In the genomic region with DNA sequence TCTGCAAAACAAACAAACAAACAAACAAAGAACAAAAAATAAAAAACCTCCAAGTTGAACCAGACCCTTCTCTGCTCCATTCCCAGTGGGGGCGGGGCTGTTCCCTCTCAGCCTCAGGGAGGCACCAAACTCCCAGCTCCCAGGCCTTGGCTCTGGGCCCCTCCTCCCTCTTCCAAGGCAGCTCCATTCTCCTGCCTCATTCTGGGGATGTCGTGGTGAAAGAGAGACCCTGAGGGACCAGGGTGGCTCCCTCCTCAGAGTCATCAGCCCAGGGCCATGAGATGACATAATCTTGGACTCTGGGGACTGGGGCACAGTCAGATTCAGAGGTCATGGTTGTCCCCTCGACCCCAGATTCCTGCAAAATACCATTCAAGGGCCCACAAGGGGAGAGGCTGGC, we compare ENCODE assay signal across 12 mouse cellular contexts. TPM values are rescaled to one million over a fixed set of nuclear protein-coding genes. Genes with fewer than 3 reads are reported as not detected.
DNase-seq lines count a peak whose midpoint lies in the region; ATAC-seq and TF ChIP-seq lines count a peak whose summit lies in the region.
"Had no signal": no experiment of that assay in that cellular context is flagged by ENCODE, and none has a peak within 500 bp of the region (broad histone marks: within the 10 kb centered on the region; RNA-seq: fewer than 3 reads in every experiment).

No protein-coding gene starts in this region.

- 0 out of 2 replicates have a peak overlapping the region, but pooled peaks have one; percentile 1 for H3K27ac ChIP-seq in heart, postnatal 0 days (ENCODE audit: low read depth)
- no peak overlapping the region for H3K27ac ChIP-seq in stomach, embryonic 16.5 days (ENCODE audit: low read length)
- no peak overlapping the region for H3K27ac ChIP-seq in stomach, postnatal 0 days (replicated peaks)
- 0 out of 2 replicates have a peak overlapping the region, but pooled peaks have one; percentile 5 for H3K27ac ChIP-seq in liver, postnatal 0 days (ENCODE audit: low read depth)
- H3K27ac ChIP-seq: stomach, embryonic 15.5 days had no signal

- no peak overlapping the region for H3K4me3 ChIP-seq in heart, postnatal 0 days (ENCODE audit: low read depth, low read length)
- no peak overlapping the region for H3K4me3 ChIP-seq in stomach, embryonic 16.5 days (replicated peaks; ENCODE audit: low read length)
- H3K4me3 ChIP-seq in stomach, postnatal 0 days (ENCODE audit: low read depth, low read length), result no peak overlapping the region
- H3K4me3 ChIP-seq in liver, postnatal 0 days (ENCODE audit: low read depth, low read length), result no peak overlapping the region
- H3K4me3 ChIP-seq: hindbrain, embryonic 10.5 days; stomach, embryonic 15.5 days had no signal

- no peak for TF ChIP-seq CTCF in heart, postnatal 0 days (IDR thresholded peaks at IDR 0.05; ENCODE audit: low read depth)
- TF ChIP-seq CTCF in stomach, postnatal 0 days (IDR thresholded peaks at IDR 0.05; ENCODE audit: low read depth), result no peak
- TF ChIP-seq CTCF in liver, postnatal 0 days (IDR thresholded peaks at IDR 0.05; ENCODE audit: low read depth), result no peak

- H3K36me3 ChIP-seq in heart, postnatal 0 days (replicated peaks; ENCODE audit: control insufficient read depth, insufficient read depth, low read length), result no peaks in the 10 kb centered on the region
- no peaks in the 10 kb centered on the region for H3K36me3 ChIP-seq in stomach, embryonic 16.5 days (ENCODE audit: control insufficient read depth, insufficient read depth, low read length)
- H3K36me3 ChIP-seq in stomach, postnatal 0 days (ENCODE audit: control insufficient read depth, insufficient read depth, low read length), result no peaks in the 10 kb centered on the region
- H3K36me3 ChIP-seq in liver, postnatal 0 days (replicated peaks; ENCODE audit: insufficient read depth, low read length), result no peaks in the 10 kb centered on the region
- H3K36me3 ChIP-seq: hindbrain, embryonic 10.5 days; stomach, embryonic 15.5 days had no signal

- H3K27me3 ChIP-seq in heart, postnatal 0 days (ENCODE audit: control insufficient read depth, insufficient read depth, low read length), result no peaks in the 10 kb centered on the region
- no peaks in the 10 kb centered on the region for H3K27me3 ChIP-seq in stomach, embryonic 16.5 days (ENCODE audit: control insufficient read depth, insufficient read depth, low read length)
- H3K27me3 ChIP-seq in stomach, postnatal 0 days (ENCODE audit: control insufficient read depth, insufficient read depth, low read length), result no peaks in the 10 kb centered on the region
- peaks cover 2% of the 10 kb centered on the region; the same call in 1 of the 2 replicates for H3K27me3 ChIP-seq in liver, postnatal 0 days (ENCODE audit: insufficient read depth, low read length)
- H3K27me3 ChIP-seq: stomach, embryonic 15.5 days had no signal

- no peak overlapping the region for H3K9ac ChIP-seq in heart, postnatal 0 days (replicated peaks; ENCODE audit: low read depth, low read length)
- 0 out of 2 replicates have a peak overlapping the region, but pooled peaks have one; percentile 8 for H3K9ac ChIP-seq in stomach, embryonic 16.5 days (ENCODE audit: low read length)
- no peak overlapping the region for H3K9ac ChIP-seq in stomach, postnatal 0 days (ENCODE audit: low read length)
- no peak overlapping the region for H3K9ac ChIP-seq in liver, postnatal 0 days (replicated peaks)
- H3K9ac ChIP-seq: stomach, embryonic 15.5 days had no signal

- no peaks in the 10 kb centered on the region for H3K9me3 ChIP-seq in heart, postnatal 0 days (replicated peaks; ENCODE audit: control insufficient read depth, low read length)
- H3K9me3 ChIP-seq in stomach, embryonic 16.5 days (replicated peaks; ENCODE audit: control insufficient read depth, low read length), result no peaks in the 10 kb centered on the region
- no peaks in the 10 kb centered on the region for H3K9me3 ChIP-seq in stomach, postnatal 0 days (ENCODE audit: control insufficient read depth, low read length)
- no peaks in the 10 kb centered on the region for H3K9me3 ChIP-seq in liver, postnatal 0 days (ENCODE audit: low read length)
- H3K9me3 ChIP-seq: hindbrain, embryonic 10.5 days; stomach, embryonic 15.5 days had no signal

- 19% methylated on average over 3 of the region's 3 CpGs for WGBS in heart, postnatal 0 days
- 36% methylated on average over 3 of the region's 3 CpGs for WGBS in stomach, embryonic 16.5 days
- WGBS in stomach, postnatal 0 days, result 27% methylated on average over 3 of the region's 3 CpGs
- 42% methylated on average over 3 of the region's 3 CpGs for WGBS in liver, postnatal 0 days (ENCODE audit: insufficient replicate concordance)

- H3K4me2 ChIP-seq in heart, postnatal 0 days (ENCODE audit: low read depth, low read length), result no peak overlapping the region
- H3K4me2 ChIP-seq in stomach, embryonic 16.5 days (ENCODE audit: low read depth, low read length), result no peak overlapping the region
- H3K4me2 ChIP-seq in stomach, postnatal 0 days (replicated peaks; ENCODE audit: low read depth), result no peak overlapping the region
- H3K4me2 ChIP-seq in liver, postnatal 0 days (ENCODE audit: low read depth, low read length), result no peak overlapping the region
- H3K4me2 ChIP-seq: stomach, embryonic 15.5 days had no signal

- no peak for TF ChIP-seq EP300 in heart, postnatal 0 days (IDR thresholded peaks at IDR 0.05; ENCODE audit: low read depth)
- no peak for TF ChIP-seq EP300 in stomach, postnatal 0 days (optimal IDR thresholded peaks at IDR 0.05)
- TF ChIP-seq EP300 in liver, postnatal 0 days (IDR thresholded peaks at IDR 0.05; ENCODE audit: low read depth), result no peak

- peak; percentile 29 for DNase-seq in cerebellum, adult 11-12 months
- DNase-seq in cerebellum, postnatal 36 days, result no peak
- DNase-seq in heart, postnatal 0 days (ENCODE audit: low spot score), result no peak
- no peak for DNase-seq in heart, postnatal 4 days
- DNase-seq in stomach, postnatal 0 days (ENCODE audit: low spot score), result no peak
- no peak for DNase-seq in liver, postnatal 0 days
- DNase-seq in gastrocnemius, postnatal 10 days, result no peak

- H3K4me1 ChIP-seq in heart, postnatal 0 days (ENCODE audit: control insufficient read depth, insufficient read depth), result peaks cover 8% of the 10 kb centered on the region
- no peaks in the 10 kb centered on the region for H3K4me1 ChIP-seq in stomach, embryonic 16.5 days (ENCODE audit: control insufficient read depth, insufficient read depth, low read length)
- no peaks in the 10 kb centered on the region for H3K4me1 ChIP-seq in stomach, postnatal 0 days (replicated peaks; ENCODE audit: control insufficient read depth, insufficient read depth)
- H3K4me1 ChIP-seq in liver, postnatal 0 days (ENCODE audit: insufficient read depth), result peaks cover 5% of the 10 kb centered on the region; the same call in 1 of the 2 replicates
- H3K4me1 ChIP-seq: stomach, embryonic 15.5 days had no signal

- ATAC-seq in heart, postnatal 0 days (ENCODE audit: insufficient read depth, low read depth), result no peak; the same call in 1 of the 2 replicates
- no peak for ATAC-seq in stomach, embryonic 16.5 days (ENCODE audit: insufficient read depth, low FRiP score)
- ATAC-seq in stomach, postnatal 0 days (ENCODE audit: low FRiP score, low TSS enrichment), result no peak
- ATAC-seq in liver, postnatal 0 days, result no peak

RNA-seq across cellular contexts. Expression of a gene that starts 4.9 kb away (rescaled TPM):
- total RNA-seq in heart, postnatal 0 days (2014; rRNA removed; ENCODE audit: low replicate concordance), result not detected in 2 replicates
- polyA plus RNA-seq in heart, postnatal 0 days (2015; fragmentation: Nextera tagmentation; extraction: Ambion mirVana), result 0.03 TPM in 1 of 2 replicates, not detected in the other
- total RNA-seq in heart, postnatal 4 days (2021), result not detected
- 0.06 TPM in 1 of 2 replicates, not detected in the other for polyA plus RNA-seq in stomach, embryonic 16.5 days (2015; fragmentation: Nextera tagmentation; extraction: Ambion mirVana)
- 2.0 and 2.2 TPM in 2 replicates for polyA plus RNA-seq in stomach, postnatal 0 days (2015; fragmentation: Nextera tagmentation; extraction: Ambion mirVana)
- 0.12 TPM in 2 replicates for polyA plus RNA-seq in liver, postnatal 0 days (2015; fragmentation: Nextera tagmentation; extraction: Ambion mirVana)
- total RNA-seq in gastrocnemius, postnatal 10 days (2021), result under 1 TPM in 1 of 2 experiments, not detected in 1; 0.07 TPM
- polyA plus RNA-seq: midbrain, embryonic 14.5 days; stomach, embryonic 15.5 days had no signal

RNA-seq across cellular contexts. Expression of a gene that starts 21.5 kb away (rescaled TPM):
- total RNA-seq in heart, postnatal 0 days (2014; rRNA removed; ENCODE audit: low replicate concordance), result 35.7 and 44.4 TPM in 2 replicates
- polyA plus RNA-seq in heart, postnatal 0 days (2015; fragmentation: Nextera tagmentation; extraction: Ambion mirVana), result 23.3 and 24.2 TPM in 2 replicates
- 10 to 100 TPM; 23.4 to 24.8 TPM for total RNA-seq in heart, postnatal 4 days (2021)
- polyA plus RNA-seq in stomach, embryonic 16.5 days (2015; fragmentation: Nextera tagmentation; extraction: Ambion mirVana), result 40.0 and 42.7 TPM in 2 replicates
- polyA plus RNA-seq in stomach, postnatal 0 days (2015; fragmentation: Nextera tagmentation; extraction: Ambion mirVana), result 17.7 and 23.0 TPM in 2 replicates
- polyA plus RNA-seq in liver, postnatal 0 days (2015; fragmentation: Nextera tagmentation; extraction: Ambion mirVana), result 27.6 and 27.7 TPM in 2 replicates
- 10 to 100 TPM; 30.5 to 33.0 TPM for total RNA-seq in gastrocnemius, postnatal 10 days (2021)

RNA-seq across cellular contexts. Expression of a gene that starts 21.6 kb away (rescaled TPM):
- total RNA-seq in heart, postnatal 0 days (2014; rRNA removed; ENCODE audit: low replicate concordance), result 71.8 and 118 TPM in 2 replicates
- polyA plus RNA-seq in heart, postnatal 0 days (2015; fragmentation: Nextera tagmentation; extraction: Ambion mirVana), result 160 and 162 TPM in 2 replicates
- 10 to 100 TPM; 29.9 to 35.0 TPM for total RNA-seq in heart, postnatal 4 days (2021)
- 192 and 210 TPM in 2 replicates for polyA plus RNA-seq in stomach, embryonic 16.5 days (2015; fragmentation: Nextera tagmentation; extraction: Ambion mirVana)
- polyA plus RNA-seq in stomach, postnatal 0 days (2015; fragmentation: Nextera tagmentation; extraction: Ambion mirVana), result 176 and 180 TPM in 2 replicates
- polyA plus RNA-seq in liver, postnatal 0 days (2015; fragmentation: Nextera tagmentation; extraction: Ambion mirVana), result 104 and 108 TPM in 2 replicates
- total RNA-seq in gastrocnemius, postnatal 10 days (2021), result 10 to 100 TPM; 36.8 to 42.4 TPM

RNA-seq across cellular contexts. Expression of a gene that starts 24.2 kb away (rescaled TPM):
- total RNA-seq in heart, postnatal 0 days (2014; rRNA removed; ENCODE audit: low replicate concordance), result 163 and 256 TPM in 2 replicates
- polyA plus RNA-seq in heart, postnatal 0 days (2015; fragmentation: Nextera tagmentation; extraction: Ambion mirVana), result 355 and 386 TPM in 2 replicates
- total RNA-seq in heart, postnatal 4 days (2021), result 100 to 1,000 TPM; 162 to 169 TPM
- polyA plus RNA-seq in stomach, embryonic 16.5 days (2015; fragmentation: Nextera tagmentation; extraction: Ambion mirVana), result 288 and 309 TPM in 2 replicates
- 292 and 304 TPM in 2 replicates for polyA plus RNA-seq in stomach, postnatal 0 days (2015; fragmentation: Nextera tagmentation; extraction: Ambion mirVana)
- polyA plus RNA-seq in liver, postnatal 0 days (2015; fragmentation: Nextera tagmentation; extraction: Ambion mirVana), result 242 and 244 TPM in 2 replicates
- 100 to 1,000 TPM; 113 to 127 TPM for total RNA-seq in gastrocnemius, postnatal 10 days (2021)

RNA-seq across cellular contexts. Expression of a gene that starts 32.8 kb away (rescaled TPM):
- 0.92 and 4.2 TPM in 2 replicates for total RNA-seq in heart, postnatal 0 days (2014; rRNA removed; ENCODE audit: low replicate concordance)
- polyA plus RNA-seq in heart, postnatal 0 days (2015; fragmentation: Nextera tagmentation; extraction: Ambion mirVana), result 1.1 and 1.5 TPM in 2 replicates
- 1 to 10 TPM; 1.8 to 2.5 TPM for total RNA-seq in heart, postnatal 4 days (2021)
- polyA plus RNA-seq in stomach, embryonic 16.5 days (2015; fragmentation: Nextera tagmentation; extraction: Ambion mirVana), result 0.05 and 0.12 TPM in 2 replicates
- polyA plus RNA-seq in stomach, postnatal 0 days (2015; fragmentation: Nextera tagmentation; extraction: Ambion mirVana), result 0.12 and 0.17 TPM in 2 replicates
- not detected in 2 replicates for polyA plus RNA-seq in liver, postnatal 0 days (2015; fragmentation: Nextera tagmentation; extraction: Ambion mirVana)
- 10 to 100 TPM; 31.9 to 32.9 TPM for total RNA-seq in gastrocnemius, postnatal 10 days (2021)
- total RNA-seq: liver, adult 2 months had no signal

Comparison
In these comparisons a context has a peak if more than half of its experiments do, and no peak if none do; other contexts are left out.
1. H3K27ac ChIP-seq: peak in heart, postnatal 0 days (single experiment) and liver, postnatal 0 days (single experiment); none in stomach, embryonic 16.5 days (single experiment) and stomach, postnatal 0 days (single experiment).